Mouse (Mus musculus) stomach, postnatal 0 days (tissue): ENCODE results near the gene Sass6. TPM values are rescaled to one million over a fixed set of nuclear protein-coding genes. Genes with fewer than 3 reads are reported as not detected.

ENCODE experiments used
- ATAC-seq: fragments of 200-750 bp; cut with Nextera tagmentation; 2 replicates; pipeline ENCODE4 v1.8.0; 2017; ENCODE audit not compliant: low FRiP score, low TSS enrichment
- DNase-seq: peaks from one replicate; pipeline ENCODE4 v3.0.0-alpha.2; 2016; ENCODE audit warnings: low spot score
- H3K27ac ChIP-seq: fragments of 300-500 bp; sonication (generic); replicated peaks from 2 replicates; pipeline ENCODE4 v1.5.1; 2014; ENCODE audit warnings: mild to moderate bottlenecking, control low read depth
- H3K27me3 ChIP-seq: fragments of 300-500 bp; sonication (generic); 2 replicates; pipeline ENCODE4 v1.6.1; 2014; ENCODE audit warnings: low read length; ENCODE audit not compliant: control insufficient read depth, insufficient read depth
- H3K36me3 ChIP-seq: fragments of 300-500 bp; sonication (generic); 2 replicates; pipeline ENCODE4 v1.6.1; 2014; ENCODE audit warnings: low read length, mixed read lengths; ENCODE audit not compliant: control insufficient read depth, insufficient read depth
- H3K4me1 ChIP-seq: fragments of 300-500 bp; sonication (generic); replicated peaks from 2 replicates; pipeline ENCODE4 v1.6.1; 2014; ENCODE audit warnings: antibody characterized with exemption; ENCODE audit not compliant: control insufficient read depth, insufficient read depth
- H3K4me2 ChIP-seq: fragments of 300-500 bp; sonication (generic); replicated peaks from 2 replicates; pipeline ENCODE4 v1.6.1; 2014; ENCODE audit warnings: low read depth, mild to moderate bottlenecking, control low read depth, moderate library complexity
- H3K4me3 ChIP-seq: fragments of 300-500 bp; sonication (generic); 2 replicates; pipeline ENCODE4 v1.5.1; 2014; ENCODE audit warnings: low read depth, low read length, control low read depth
- H3K9ac ChIP-seq: fragments of 300-500 bp; sonication (generic); 2 replicates; pipeline ENCODE4 v1.6.1; 2014; ENCODE audit warnings: mild to moderate bottlenecking, low read length, control low read depth, mixed read lengths
- H3K9me3 ChIP-seq: fragments of 300-500 bp; sonication (generic); 2 replicates; pipeline ENCODE4 v1.6.1; 2016; ENCODE audit warnings: low read length; ENCODE audit not compliant: control insufficient read depth
- CTCF ChIP-seq: IDR thresholded peaks from 2 replicates; pipeline ENCODE4 v1.5.1; 2016; ENCODE audit warnings: antibody characterized with exemption, low read depth, mild to moderate bottlenecking, moderate library complexity
- EP300 ChIP-seq: optimal IDR thresholded peaks from 2 replicates; pipeline ENCODE3; 2016; ENCODE audit warnings: antibody characterized with exemption
- WGBS: fragments of 180-500 bp; shearing (Covaris S2); extraction: QIAGEN DNeasy Blood & Tissue Kit; methylation state at CpG from one replicate; pipeline ENCODE4 v1.1.7; 2014; 5-methylcytosine and 5-hydroxymethylcytosine counted together
- polyA plus RNA-seq: library from polyadenylated mRNA; unstranded; fragments of >200 nt; fragmentation: Nextera tagmentation; extraction: Ambion mirVana; gene quantifications from 2 replicates; pipeline ENCODE4 v1.2.1, GENCODE M21; 2015

Sass6 gene
- polyA plus RNA-seq, 1 experiment from 2014 or later, result 5.0 TPM

- Histone ChIP-seq H3K4me1 (no peaks in the 10 kb centered on the region), H3K4me3 (no peak overlapping the region), H3K9ac (no peak overlapping the region), H3K27me3 (no peaks in the 10 kb centered on the region), H3K36me3 (peaks cover 12% of the 10 kb centered on the region; the same call in 1 of the 2 replicates), H3K4me2 (no peak overlapping the region), H3K9me3 (no peaks in the 10 kb centered on the region), H3K27ac (no peak overlapping the region)
- WGBS, result 93% methylated on average over 8 of the region's 8 CpGs
- no peak for DNase-seq
- ATAC-seq, result no peak
- TF ChIP-seq CTCF (no peak), EP300 (no peak)
These were observed 40.1 kb downstream of the Sass6 start for GRCm38 (mm10) chr3:116634853-116635252.

- 45% methylated on average over 5 of the region's 5 CpGs for WGBS
- DNase-seq (peak; percentile 39), ATAC-seq (peak; percentile 59; the same call in 1 of the 2 replicates)
- Histone ChIP-seq H3K4me3 (no peak overlapping the region), H3K36me3 (peaks cover 14% of the 10 kb centered on the region), H3K27ac (no peak overlapping the region), H3K4me1 (no peaks in the 10 kb centered on the region), H3K4me2 (no peak overlapping the region), H3K9me3 (no peaks in the 10 kb centered on the region), H3K9ac (no peak overlapping the region), H3K27me3 (no peaks in the 10 kb centered on the region)
- no peak for TF ChIP-seq CTCF
- no peak for TF ChIP-seq EP300
These were observed 41.0 kb downstream of the Sass6 start for GRCm38 (mm10) chr3:116635799-116636198.

DNA sequence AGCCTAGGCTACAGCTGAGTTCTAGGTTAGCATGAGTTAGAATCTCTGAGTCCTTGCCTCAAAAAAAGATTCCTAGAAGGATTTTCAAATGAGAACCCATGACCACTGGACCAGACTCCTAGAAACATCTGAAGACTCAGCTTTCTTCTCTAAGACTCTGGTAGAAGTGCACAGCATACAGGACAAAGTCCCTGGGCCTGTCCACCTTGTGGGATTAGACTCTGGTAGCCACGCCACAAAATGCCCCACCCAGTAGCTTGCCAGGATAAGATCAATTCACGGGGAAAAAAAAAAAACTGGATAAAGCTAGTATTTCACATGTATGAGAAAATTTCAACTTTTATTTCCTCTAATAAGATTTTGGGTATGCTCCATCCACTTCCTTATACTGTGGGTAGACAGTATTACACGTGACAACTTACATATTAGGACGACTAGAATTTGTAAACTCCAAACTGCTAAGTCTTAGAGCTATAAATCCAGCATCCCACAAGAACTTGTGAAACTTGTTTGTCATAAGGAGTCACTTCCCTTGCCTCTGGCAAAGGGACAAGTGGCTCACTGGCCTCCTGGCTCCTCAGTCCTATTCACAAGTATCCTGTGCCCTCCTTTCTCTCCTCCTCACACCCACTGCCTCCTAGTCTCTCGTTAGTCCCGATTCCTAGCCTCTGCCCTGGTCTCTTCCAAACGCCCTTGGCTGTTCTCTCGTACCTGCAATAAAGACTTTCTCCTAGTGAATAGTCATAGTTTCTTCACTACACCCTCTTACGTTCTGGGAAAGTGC, 43.1 kb downstream of the Sass6 start:
- no peaks in the 10 kb centered on the region for H3K4me1 ChIP-seq
- H3K9me3 ChIP-seq, result no peaks in the 10 kb centered on the region
- H3K27ac ChIP-seq, result peak overlapping the region; percentile 36; the same call in 1 of the 2 replicates
- H3K36me3 ChIP-seq, result peaks cover 25% of the 10 kb centered on the region
- WGBS, result 73% methylated on average over 9 of the region's 9 CpGs
- TF ChIP-seq EP300, result no peak
- no peak for TF ChIP-seq CTCF
- H3K27me3 ChIP-seq, result no peaks in the 10 kb centered on the region
- no peak overlapping the region for H3K4me2 ChIP-seq
- peak; percentile 34 for DNase-seq
- H3K4me3 ChIP-seq, result no peak overlapping the region
- peak; percentile 69; the same call in 1 of the 2 replicates for ATAC-seq
- H3K9ac ChIP-seq, result no peak overlapping the region

- Histone ChIP-seq H3K4me1 (no peaks in the 10 kb centered on the region), H3K27ac (peak overlapping the region; percentile 36; the same call in 1 of the 2 replicates), H3K9me3 (no peaks in the 10 kb centered on the region), H3K9ac (no peak overlapping the region), H3K4me3 (no peak overlapping the region), H3K4me2 (no peak overlapping the region), H3K36me3 (peaks cover 27% of the 10 kb centered on the region), H3K27me3 (no peaks in the 10 kb centered on the region)
- WGBS, result 84% methylated on average over 7 of the region's 7 CpGs
- ATAC-seq, result no peak
- TF ChIP-seq CTCF (no peak), EP300 (no peak)
- no peak for DNase-seq
These were observed 43.8 kb downstream of the Sass6 start for GRCm38 (mm10) chr3:116638572-116638971.

GRCm38 (mm10) chr3:116640024-116640423, 45.2 kb downstream of the Sass6 start:
- H3K36me3 ChIP-seq, result peaks cover 26% of the 10 kb centered on the region
- no peak overlapping the region for H3K4me2 ChIP-seq
- ATAC-seq, result no peak
- no peaks in the 10 kb centered on the region for H3K9me3 ChIP-seq
- H3K9ac ChIP-seq, result no peak overlapping the region
- no peaks in the 10 kb centered on the region for H3K27me3 ChIP-seq
- 80% methylated on average over 1 of the region's 1 CpGs for WGBS
- no peaks in the 10 kb centered on the region for H3K4me1 ChIP-seq
- no peak overlapping the region for H3K27ac ChIP-seq
- no peak overlapping the region for H3K4me3 ChIP-seq
- DNase-seq, result no peak
- no peak for TF ChIP-seq EP300
- TF ChIP-seq CTCF, result no peak

- no peak overlapping the region for H3K4me2 ChIP-seq
- no peaks in the 10 kb centered on the region for H3K27me3 ChIP-seq
- H3K9me3 ChIP-seq, result no peaks in the 10 kb centered on the region
- H3K4me3 ChIP-seq, result no peak overlapping the region
- no peak for DNase-seq
- ATAC-seq, result no peak
- TF ChIP-seq EP300, result no peak
- no peak for TF ChIP-seq CTCF
- 95% methylated on average over 6 of the region's 6 CpGs for WGBS
- H3K4me1 ChIP-seq, result no peaks in the 10 kb centered on the region
- no peak overlapping the region for H3K27ac ChIP-seq
- H3K36me3 ChIP-seq, result peaks cover 21% of the 10 kb centered on the region
- H3K9ac ChIP-seq, result no peak overlapping the region
These were observed 47.1 kb downstream of the Sass6 start for GRCm38 (mm10) chr3:116641811-116642371.
